Mouse (Mus musculus): ENCODE measurements around the gene Ttf2.

- no peak for TF ChIP-seq POLR2A (IDR thresholded peaks at IDR 0.05; ENCODE audit: insufficient read length, low read depth)
- no peak for TF ChIP-seq TCF12 (IDR thresholded peaks at IDR 0.05; ENCODE audit: insufficient read depth, poor library complexity, severe bottlenecking)
- no peak for TF ChIP-seq MAX (IDR thresholded peaks at IDR 0.05; ENCODE audit: low read depth)
- no peak for TF ChIP-seq MYOD1 (IDR thresholded peaks at IDR 0.05; ENCODE audit: control insufficient read depth in 1 of 3, insufficient read length in 2 of 3, low read depth in 2 of 3)
- no peak for TF ChIP-seq USF1 (IDR thresholded peaks at IDR 0.05; ENCODE audit: low read depth)
- TF ChIP-seq POLR2AphosphoS2 (IDR thresholded peaks at IDR 0.05; ENCODE audit: insufficient read length, low read depth) = no peak
- TF ChIP-seq E2F4 (IDR thresholded peaks at IDR 0.05; ENCODE audit: insufficient read depth) = no peak
- no peak for TF ChIP-seq MYOG (IDR thresholded peaks at IDR 0.05; ENCODE audit: control insufficient read depth in 1 of 3, insufficient read depth in 1 of 3, insufficient read length in 2 of 3, low read depth in 2 of 3)
- no peak for TF ChIP-seq TCF3 (IDR thresholded peaks at IDR 0.05; ENCODE audit: insufficient read length, low read depth)
- TF ChIP-seq REST (IDR thresholded peaks at IDR 0.05; ENCODE audit: insufficient read depth, insufficient read length) = no peak
Measured at GRCm38 (mm10) chr3:100993718-100994117, 24.3 kb upstream of the Ttf2 start.
